Mouse (Mus musculus) central nervous system, embryonic 18 days (tissue): Measurements from ENCODE around the gene Pld2. TPM values are rescaled to one million over a fixed set of nuclear protein-coding genes. Genes with fewer than 3 reads are reported as not detected.

ENCODE experiments used
- polyA plus RNA-seq: library from polyadenylated mRNA; depleted of rRNA; stranded (reverse); fragments of >200 nt; gene quantifications from 2 replicates; pipeline ENCODE4 v1.2.3, GENCODE M21; 2012; rRNA removed

The Pld2 gene
- 30.0 and 37.4 TPM in 2 replicates for polyA plus RNA-seq

DNA sequence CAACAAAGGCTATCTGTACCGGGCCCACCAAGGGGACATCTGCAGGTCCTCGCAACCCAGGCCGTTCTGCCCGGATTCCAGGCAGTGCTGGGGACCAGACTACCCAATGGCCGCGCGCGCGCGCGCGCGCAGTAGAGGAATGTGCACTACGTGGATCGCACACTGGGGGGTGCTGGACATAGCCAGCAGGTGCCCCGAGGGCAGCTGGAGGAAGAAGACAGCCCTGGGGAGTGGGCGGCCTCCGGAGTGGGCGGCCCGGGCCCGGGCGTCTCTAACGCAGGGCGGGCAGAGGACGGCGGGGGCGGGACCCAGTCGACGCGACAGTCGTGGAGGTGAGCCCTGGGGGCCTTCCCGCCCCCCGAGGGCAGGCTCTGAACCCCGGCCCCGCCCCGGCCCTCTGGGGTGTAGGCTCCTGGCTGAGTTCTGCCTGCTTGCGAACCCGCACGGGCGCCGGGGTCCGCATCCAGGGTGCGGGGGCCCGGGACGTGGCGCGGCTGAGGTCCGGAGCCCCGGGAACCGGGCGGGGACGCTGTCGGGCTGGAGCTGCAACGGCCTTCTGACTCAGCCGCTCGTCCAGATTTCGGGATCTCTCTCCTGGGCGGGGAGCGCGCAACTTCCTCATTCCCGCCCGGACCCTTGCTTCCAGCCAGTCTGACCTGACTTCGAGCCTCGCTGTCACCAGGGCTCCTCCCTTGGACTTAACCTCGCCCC, at the start of gene Pld2:
Pld2 (plus strand) TSS at position 188 of the 711 bp plus-strand sequence.

GRCm38 (mm10) chr11:70504970-70505369, 34.9 kb upstream of the Pld2 start, which contains the start of gene Tm4sf5:
Tm4sf5 (plus strand) TSS chr11:70505244.

GRCm38 (mm10) chr11:70514288-70514687, 25.6 kb upstream of the Pld2 start, which contains the start of gene Vmo1:
Vmo1 (minus strand) TSS chr11:70514616.

GRCm38 (mm10) chr11:70518923-70519322, 20.9 kb upstream of the Pld2 start, which contains the start of gene Gltpd2:
Gltpd2 (plus strand) TSS chr11:70519196.

DNA sequence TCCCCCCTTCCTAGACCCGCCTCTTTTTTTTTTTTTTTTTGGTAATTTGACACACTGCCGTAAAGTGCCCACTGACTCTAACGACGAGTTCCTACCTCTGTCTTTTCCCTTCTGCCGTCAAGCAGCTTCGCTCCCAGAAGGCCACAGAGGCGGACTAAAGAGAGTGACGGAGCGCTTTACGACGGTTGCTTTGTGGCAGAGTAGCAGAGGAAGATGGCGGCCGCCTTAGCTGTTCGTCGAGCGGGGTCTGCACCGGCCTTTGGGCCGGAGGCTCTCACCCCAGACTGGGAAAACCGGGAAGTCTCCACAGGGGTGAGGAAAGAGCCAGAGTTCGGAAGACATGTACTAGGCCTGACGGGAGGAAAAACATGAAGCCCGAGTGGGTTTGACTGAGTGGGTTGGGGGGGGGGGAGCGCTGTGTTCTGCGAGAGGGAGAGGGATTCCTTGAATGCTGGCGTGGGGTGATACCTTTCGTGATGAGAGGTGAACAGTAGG, 14.6 kb upstream of the Pld2 start, which contains the start of gene Psmb6:
Psmb6 (plus strand) TSS at position 184 of the 495 bp plus-strand sequence.

GRCm38 (mm10) chr11:70532839-70533238, 7.0 kb upstream of the Pld2 start, which contains the start of gene Gm40193:
Gm40193 (minus strand) TSS chr11:70532939.

GRCm38 (mm10) chr11:70562287-70562994, 22.6 kb downstream of the Pld2 start, which contains the start of gene Mink1:
Mink1 (plus strand) TSS chr11:70562881.

Other genes starting within 250 kb of the Pld2 start
- gene Alox12e, start 217.4 kb upstream of the Pld2 start, polyA plus RNA-seq, result 0.03 TPM in 1 of 2 replicates, not detected in the other
- 0.12 and 0.45 TPM in 2 replicates for gene Alox15, start 188.0 kb upstream of the Pld2 start, polyA plus RNA-seq
- gene Pelp1, start 130.0 kb upstream of the Pld2 start, polyA plus RNA-seq, result 22.4 and 26.1 TPM in 2 replicates
- 64.3 and 77.9 TPM in 2 replicates for gene Arrb2, start 107.4 kb upstream of the Pld2 start, polyA plus RNA-seq
- gene Med11, start 88.1 kb upstream of the Pld2 start, polyA plus RNA-seq, result 29.5 and 33.2 TPM in 2 replicates
- 1.4 and 1.6 TPM in 2 replicates for gene Zmynd15, start 80.6 kb upstream of the Pld2 start, polyA plus RNA-seq
- 2.1 and 4.0 TPM in 2 replicates for gene Cxcl16, start 80.1 kb upstream of the Pld2 start, polyA plus RNA-seq
- 5.3 and 6.0 TPM in 2 replicates for gene Tm4sf5, start 34.8 kb upstream of the Pld2 start, polyA plus RNA-seq
- 0.17 TPM in 1 of 2 replicates, not detected in the other for gene Vmo1, start 25.4 kb upstream of the Pld2 start, polyA plus RNA-seq
- gene Gltpd2, start 20.9 kb upstream of the Pld2 start, polyA plus RNA-seq, result not detected in 2 replicates
- gene Psmb6, start 14.7 kb upstream of the Pld2 start, polyA plus RNA-seq, result 411 and 440 TPM in 2 replicates
- gene Gm40193, start 7.1 kb upstream of the Pld2 start, polyA plus RNA-seq, result not detected in 2 replicates
- gene Mink1, start 22.8 kb downstream of the Pld2 start, polyA plus RNA-seq, result 97.3 and 104 TPM in 2 replicates
- 0.12 TPM in 1 of 2 replicates, not detected in the other for gene 4930544D05Rik, start 75.8 kb downstream of the Pld2 start, polyA plus RNA-seq
- 0.13 and 0.53 TPM in 2 replicates for gene Chrne, start 79.2 kb downstream of the Pld2 start, polyA plus RNA-seq
- 0.05 TPM in 1 of 2 replicates, not detected in the other for gene Gp1ba, start 99.1 kb downstream of the Pld2 start, polyA plus RNA-seq
- 96.5 and 96.7 TPM in 2 replicates for gene Rnf167, start 107.2 kb downstream of the Pld2 start, polyA plus RNA-seq
- 113 and 117 TPM in 2 replicates for gene Slc25a11, start 107.4 kb downstream of the Pld2 start, polyA plus RNA-seq
- gene Pfn1, start 114.6 kb downstream of the Pld2 start, polyA plus RNA-seq, result 321 and 340 TPM in 2 replicates
- gene Eno3, start 117.1 kb downstream of the Pld2 start, polyA plus RNA-seq, result 17.5 and 44.8 TPM in 2 replicates
- 70.3 and 73.0 TPM in 2 replicates for gene Spag7, start 129.4 kb downstream of the Pld2 start, polyA plus RNA-seq
- gene Camta2, start 148.0 kb downstream of the Pld2 start, polyA plus RNA-seq, result 20.3 and 22.8 TPM in 2 replicates
- 0.49 and 0.56 TPM in 2 replicates for gene Inca1, start 160.1 kb downstream of the Pld2 start, polyA plus RNA-seq
- 16.3 and 18.0 TPM in 2 replicates for gene Kif1c, start 160.5 kb downstream of the Pld2 start, polyA plus RNA-seq
- gene Zfp3, start 224.1 kb downstream of the Pld2 start, polyA plus RNA-seq, result 9.1 TPM in 2 replicates